ENCODE assay signal across 25 mouse cellular contexts in the genomic region with DNA sequence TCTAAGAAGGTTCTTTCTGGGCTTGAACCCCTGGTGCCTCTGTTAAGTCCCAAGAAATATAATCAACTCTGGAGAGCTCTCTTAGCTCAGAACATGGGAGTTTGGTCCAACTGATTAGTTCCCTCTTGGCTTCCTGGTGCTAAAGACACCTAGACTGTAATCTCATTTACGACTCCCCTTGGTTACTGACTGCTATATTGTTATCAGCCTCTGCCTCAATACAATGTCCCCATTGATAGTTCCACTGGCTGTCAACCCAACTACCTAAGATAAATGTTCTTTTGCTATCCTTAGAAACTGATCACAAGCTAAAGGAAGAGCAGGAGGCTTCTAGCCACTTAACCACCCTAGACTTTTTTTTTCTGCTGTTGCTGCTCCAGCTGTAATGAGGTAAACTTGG. TPM values are rescaled to one million over a fixed set of nuclear protein-coding genes. Genes with fewer than 3 reads are reported as not detected.
"Had no signal": no experiment of that assay in that cellular context is flagged by ENCODE, and none has a peak within 500 bp of the region (broad histone marks: within the 10 kb centered on the region; RNA-seq: fewer than 3 reads in every experiment).

No protein-coding gene starts in this region.

- H3K4me3 ChIP-seq: intestine, embryonic 15.5 days; layer of hippocampus, adult 2 months; limb, embryonic 12.5 days; limb, embryonic 15.5 days; midbrain, embryonic 10.5 days; midbrain, embryonic 13.5 days; myocyte; neural tube, embryonic 13.5 days had no signal

- H3K9me3 ChIP-seq: intestine, embryonic 15.5 days; limb, embryonic 12.5 days; limb, embryonic 15.5 days; midbrain, embryonic 10.5 days; midbrain, embryonic 13.5 days; neural tube, embryonic 13.5 days had no signal

- H3K27me3 ChIP-seq: intestine, embryonic 15.5 days; limb, embryonic 15.5 days had no signal

- H3K9ac ChIP-seq: intestine, embryonic 15.5 days; limb, embryonic 12.5 days; limb, embryonic 15.5 days; midbrain, embryonic 13.5 days; neural tube, embryonic 13.5 days had no signal

- ATAC-seq: intestine, embryonic 15.5 days; midbrain, embryonic 13.5 days; midbrain, embryonic 16.5 days had no signal

- H3K36me3 ChIP-seq: intestine, embryonic 15.5 days; limb, embryonic 12.5 days; limb, embryonic 15.5 days; midbrain, embryonic 10.5 days; midbrain, embryonic 13.5 days; neural tube, embryonic 13.5 days had no signal

- H3K4me2 ChIP-seq: intestine, embryonic 15.5 days; limb, embryonic 12.5 days; limb, embryonic 15.5 days; midbrain, embryonic 13.5 days; neural tube, embryonic 13.5 days had no signal

- H3K27ac ChIP-seq: intestine, embryonic 15.5 days; kidney, postnatal 0 days; layer of hippocampus, adult 2 months; limb, embryonic 12.5 days; limb, embryonic 15.5 days; midbrain, embryonic 10.5 days; midbrain, embryonic 13.5 days; neural tube, embryonic 13.5 days had no signal

- H3K4me1 ChIP-seq: intestine, embryonic 15.5 days; limb, embryonic 12.5 days; limb, embryonic 15.5 days; midbrain, embryonic 10.5 days; midbrain, embryonic 13.5 days; neural tube, embryonic 13.5 days had no signal

- DNase-seq: kidney, adult 2 months; kidney, postnatal 25 days; layer of hippocampus, postnatal 36 days; left cerebral cortex, postnatal 4 days; lung, adult 2 months; lung, postnatal 14 days; lung, postnatal 4 days; retina, postnatal 1 day; right cerebral cortex, postnatal 25 days; spleen, adult 18-20 months; thymus, adult 18-20 months; thymus, postnatal 36 days had no signal

RNA-seq across cellular contexts. Expression of a gene that starts 14.8 kb away (rescaled TPM):
- total RNA-seq: megakaryocyte, adult 5-6 weeks; neutrophil, adult 5-6 weeks had no signal
- polyA plus RNA-seq: large intestine, adult 2 months; limb, embryonic 12.5 days; midbrain, embryonic 13.5 days had no signal
